ENCODE assay signal across 9 mouse cellular contexts in genomic region chr8:33991917-33992875, GRCm38 (mm10).
A peak's percentile ranks its signal among the peaks of the same experiment; 100 is the strongest.
DNase-seq lines count a peak whose midpoint lies in the region; ATAC-seq lines count a peak whose summit lies in the region.
"Had no signal": no experiment of that assay in that cellular context is flagged by ENCODE, and none has a peak within 500 bp of the region (broad histone marks: within the 10 kb centered on the region; RNA-seq: fewer than 3 reads in every experiment).

No protein-coding gene starts in this region.

- no peak overlapping the region for H3K9ac ChIP-seq in hindbrain, embryonic 12.5 days

- 0 out of 2 replicates have a peak, but pooled peaks have one; percentile 26 for ATAC-seq in hindbrain, embryonic 12.5 days (ENCODE audit: low FRiP score)
- ATAC-seq in megakaryocyte-erythroid progenitor cell, adult 5-6 weeks (replicated peaks; ENCODE audit: low FRiP score, low TSS enrichment, poor library complexity, severe bottlenecking) = 0 out of 2 replicates have a peak, but pooled peaks have one; percentile 22
- no peak for ATAC-seq in granulocyte monocyte progenitor cell, adult 5-6 weeks (replicated peaks; ENCODE audit: poor library complexity, severe bottlenecking)

- 0 out of 2 replicates have a peak overlapping the region, but pooled peaks have one; percentile 37 for H3K4me3 ChIP-seq in heart, embryonic 10.5 days
- no peak overlapping the region for H3K4me3 ChIP-seq in hindbrain, embryonic 12.5 days

- H3K27ac ChIP-seq in heart, embryonic 10.5 days = peak overlapping the region; percentile 89
- no peak overlapping the region for H3K27ac ChIP-seq in hindbrain, embryonic 12.5 days

- peaks cover 59% of the 10 kb centered on the region for H3K4me1 ChIP-seq in heart, embryonic 10.5 days
- H3K4me1 ChIP-seq in hindbrain, embryonic 12.5 days = peaks cover 9% of the 10 kb centered on the region; the same call in 1 of the 2 replicates

- H3K36me3 ChIP-seq in heart, embryonic 10.5 days = no peaks in the 10 kb centered on the region
- no peaks in the 10 kb centered on the region for H3K36me3 ChIP-seq in hindbrain, embryonic 12.5 days

- peak overlapping the region; percentile 40; the same call in 1 of the 2 replicates for H3K4me2 ChIP-seq in hindbrain, embryonic 12.5 days (replicated peaks)

- DNase-seq in heart, embryonic 10.5 days (ENCODE audit: low spot score) = no peak
- no peak for DNase-seq in heart, adult 8-10 months (ENCODE audit: low spot score)
- DNase-seq in embryo, embryonic 10.5 days (ENCODE audit: low spot score) = peak; percentile 39
- no peak for DNase-seq in right cerebral cortex, postnatal 25 days
- DNase-seq in layer of hippocampus, adult 11-12 months (ENCODE audit: low spot score) = no peak
- DNase-seq: layer of hippocampus, postnatal 36 days had no signal

- H3K27me3 ChIP-seq in heart, embryonic 10.5 days (ENCODE audit: insufficient read depth, poor library complexity, severe bottlenecking) = no peaks in the 10 kb centered on the region
- H3K27me3 ChIP-seq in hindbrain, embryonic 12.5 days = no peaks in the 10 kb centered on the region

- WGBS in heart, embryonic 10.5 days = 20% methylated on average over 12 of the region's 12 CpGs
- WGBS in hindbrain, embryonic 12.5 days = 40% methylated on average over 12 of the region's 12 CpGs

- H3K9me3 ChIP-seq in heart, embryonic 10.5 days = no peaks in the 10 kb centered on the region
- no peaks in the 10 kb centered on the region for H3K9me3 ChIP-seq in hindbrain, embryonic 12.5 days (replicated peaks)
